Mouse (Mus musculus): ENCODE measurements around the gene Mblac2. TPM values are rescaled to one million over a fixed set of nuclear protein-coding genes. Genes with fewer than 3 reads are reported as not detected.

The Mblac2 gene
- polyA plus RNA-seq, 1 experiment from 2014 or later, result 11.5 TPM

- Histone ChIP-seq H3K9me3 (ENCODE audit: control insufficient read depth, low read length) (no peaks in the 10 kb centered on the region), H3K4me3 (ENCODE audit: low read depth, low read length) (no peak overlapping the region), H3K4me1 (ENCODE audit: control insufficient read depth, insufficient read depth, low read length) (no peaks in the 10 kb centered on the region), H3K36me3 (ENCODE audit: control insufficient read depth, insufficient read depth, low read length) (no peaks in the 10 kb centered on the region), H3K27ac (ENCODE audit: low read depth, low read length) (no peak overlapping the region), H3K9ac (ENCODE audit: low read length) (no peak overlapping the region), H3K4me2 (ENCODE audit: low read depth) (no peak overlapping the region), H3K27me3 (ENCODE audit: control insufficient read depth, insufficient read depth, low read length) (no peaks in the 10 kb centered on the region)
- ATAC-seq (ENCODE audit: insufficient read depth, low FRiP score, low TSS enrichment) (no peak), DNase-seq (ENCODE audit: low spot score) (no peak)
Measured at GRCm38 (mm10) chr13:81754878-81755277, 43.7 kb downstream of the Mblac2 start.

- Histone ChIP-seq H3K9me3 (ENCODE audit: control insufficient read depth, low read length) (no peaks in the 10 kb centered on the region), H3K9ac (ENCODE audit: low read length) (no peak overlapping the region), H3K4me2 (ENCODE audit: low read depth) (no peak overlapping the region), H3K27me3 (ENCODE audit: control insufficient read depth, insufficient read depth, low read length) (no peaks in the 10 kb centered on the region), H3K27ac (ENCODE audit: low read depth, low read length) (no peak overlapping the region), H3K4me3 (ENCODE audit: low read depth, low read length) (no peak overlapping the region), H3K36me3 (ENCODE audit: control insufficient read depth, insufficient read depth, low read length) (no peaks in the 10 kb centered on the region), H3K4me1 (ENCODE audit: control insufficient read depth, insufficient read depth, low read length) (no peaks in the 10 kb centered on the region)
- 92% methylated on average over 1 of the region's 1 CpGs for WGBS
- ATAC-seq (ENCODE audit: insufficient read depth, low FRiP score, low TSS enrichment) (no peak), DNase-seq (ENCODE audit: low spot score) (no peak)
Measured at GRCm38 (mm10) chr13:81755324-81755723, 44.2 kb downstream of the Mblac2 start.

GRCm38 (mm10) chr13:81757058-81757660 lies 46.0 kb downstream of the Mblac2 start:
- no peaks in the 10 kb centered on the region for H3K4me1 ChIP-seq (ENCODE audit: control insufficient read depth, insufficient read depth, low read length)
- H3K4me3 ChIP-seq (ENCODE audit: low read depth, low read length), result no peak overlapping the region
- ATAC-seq (ENCODE audit: insufficient read depth, low FRiP score, low TSS enrichment), result no peak
- H3K9me3 ChIP-seq (ENCODE audit: control insufficient read depth, low read length), result no peaks in the 10 kb centered on the region
- DNase-seq (ENCODE audit: low spot score), result no peak
- H3K36me3 ChIP-seq (ENCODE audit: control insufficient read depth, insufficient read depth, low read length), result no peaks in the 10 kb centered on the region
- H3K4me2 ChIP-seq (ENCODE audit: low read depth), result no peak overlapping the region
- 85% methylated on average over 5 of the region's 5 CpGs for WGBS
- no peaks in the 10 kb centered on the region for H3K27me3 ChIP-seq (ENCODE audit: control insufficient read depth, insufficient read depth, low read length)
- no peak overlapping the region for H3K27ac ChIP-seq (ENCODE audit: low read depth, low read length)
- H3K9ac ChIP-seq (ENCODE audit: low read length), result no peak overlapping the region

- H3K9me3 ChIP-seq (ENCODE audit: control insufficient read depth, low read length), result no peaks in the 10 kb centered on the region
- H3K27ac ChIP-seq (ENCODE audit: low read depth, low read length), result no peak overlapping the region
- H3K9ac ChIP-seq (ENCODE audit: low read length), result no peak overlapping the region
- H3K4me2 ChIP-seq (ENCODE audit: low read depth), result no peak overlapping the region
- no peaks in the 10 kb centered on the region for H3K36me3 ChIP-seq (ENCODE audit: control insufficient read depth, insufficient read depth, low read length)
- no peaks in the 10 kb centered on the region for H3K4me1 ChIP-seq (ENCODE audit: control insufficient read depth, insufficient read depth, low read length)
- 32% methylated on average over 3 of the region's 3 CpGs for whole genome bisulfite sequencing
- no peaks in the 10 kb centered on the region for H3K27me3 ChIP-seq (ENCODE audit: control insufficient read depth, insufficient read depth, low read length)
- H3K4me3 ChIP-seq (ENCODE audit: low read depth, low read length), result no peak overlapping the region
- DNase-seq (ENCODE audit: low spot score) (peak; percentile 36), ATAC-seq (ENCODE audit: insufficient read depth, low FRiP score, low TSS enrichment) (no peak; the same call in 1 of the 2 replicates)
Measured at GRCm38 (mm10) chr13:81760379-81760778, 49.2 kb downstream of the Mblac2 start.

GRCm38 (mm10) chr13:81761566-81762186 lies 50.5 kb downstream of the Mblac2 start:
- Histone ChIP-seq H3K9ac (ENCODE audit: low read length) (no peak overlapping the region), H3K4me1 (ENCODE audit: control insufficient read depth, insufficient read depth, low read length) (no peaks in the 10 kb centered on the region), H3K4me3 (ENCODE audit: low read depth, low read length) (no peak overlapping the region), H3K27ac (ENCODE audit: low read depth, low read length) (no peak overlapping the region), H3K4me2 (ENCODE audit: low read depth) (no peak overlapping the region), H3K27me3 (ENCODE audit: control insufficient read depth, insufficient read depth, low read length) (no peaks in the 10 kb centered on the region), H3K9me3 (ENCODE audit: control insufficient read depth, low read length) (no peaks in the 10 kb centered on the region), H3K36me3 (ENCODE audit: control insufficient read depth, insufficient read depth, low read length) (no peaks in the 10 kb centered on the region)
- WGBS, result 31% methylated on average over 14 of the region's 14 CpGs
- ATAC-seq (ENCODE audit: insufficient read depth, low FRiP score, low TSS enrichment) (no peak), DNase-seq (ENCODE audit: low spot score) (peak; percentile 35)

GRCm38 (mm10) chr13:81764173-81764572 lies 53.0 kb downstream of the Mblac2 start:
- Histone ChIP-seq H3K27ac (ENCODE audit: low read depth, low read length) (no peak overlapping the region), H3K9me3 (ENCODE audit: control insufficient read depth, low read length) (no peaks in the 10 kb centered on the region), H3K36me3 (ENCODE audit: control insufficient read depth, insufficient read depth, low read length) (no peaks in the 10 kb centered on the region), H3K4me3 (ENCODE audit: low read depth, low read length) (no peak overlapping the region), H3K27me3 (ENCODE audit: control insufficient read depth, insufficient read depth, low read length) (no peaks in the 10 kb centered on the region), H3K4me1 (ENCODE audit: control insufficient read depth, insufficient read depth, low read length) (no peaks in the 10 kb centered on the region), H3K4me2 (ENCODE audit: low read depth) (no peak overlapping the region), H3K9ac (ENCODE audit: low read length) (no peak overlapping the region)
- 92% methylated on average over 5 of the region's 5 CpGs for WGBS
- DNase-seq (ENCODE audit: low spot score) (no peak), ATAC-seq (ENCODE audit: insufficient read depth, low FRiP score, low TSS enrichment) (no peak)

GRCm38 (mm10) chr13:81767038-81767659 lies 56.0 kb downstream of the Mblac2 start:
- Histone ChIP-seq H3K4me3 (ENCODE audit: low read depth, low read length) (no peak overlapping the region), H3K36me3 (ENCODE audit: control insufficient read depth, insufficient read depth, low read length) (no peaks in the 10 kb centered on the region), H3K27me3 (ENCODE audit: control insufficient read depth, insufficient read depth, low read length) (no peaks in the 10 kb centered on the region), H3K9me3 (ENCODE audit: control insufficient read depth, low read length) (no peaks in the 10 kb centered on the region), H3K4me2 (ENCODE audit: low read depth) (no peak overlapping the region), H3K4me1 (ENCODE audit: control insufficient read depth, insufficient read depth, low read length) (no peaks in the 10 kb centered on the region), H3K27ac (ENCODE audit: low read depth, low read length) (no peak overlapping the region), H3K9ac (ENCODE audit: low read length) (no peak overlapping the region)
- WGBS, result 82% methylated on average over 7 of the region's 7 CpGs
- DNase-seq (ENCODE audit: low spot score), result peak; percentile 67
- no peak for ATAC-seq (ENCODE audit: insufficient read depth, low FRiP score, low TSS enrichment)

- 81% methylated on average over 3 of the region's 3 CpGs for WGBS
- H3K27me3 ChIP-seq (ENCODE audit: control insufficient read depth, insufficient read depth, low read length), result no peaks in the 10 kb centered on the region
- ATAC-seq (ENCODE audit: insufficient read depth, low FRiP score, low TSS enrichment), result no peak
Measured at GRCm38 (mm10) chr13:81776217-81776616, 65.1 kb downstream of the Mblac2 start.

GRCm38 (mm10) chr13:81782475-81782874 lies 71.3 kb downstream of the Mblac2 start:
- WGBS, result 53% methylated on average over 9 of the region's 9 CpGs
- ATAC-seq (ENCODE audit: insufficient read depth, low FRiP score, low TSS enrichment), result no peak

More at GRCm38 (mm10) chr13:81776217-81776616, 65.1 kb downstream of the Mblac2 start:
- DNase-seq (ENCODE audit: low spot score), result no peak
- Histone ChIP-seq H3K4me2 (ENCODE audit: low read depth) (no peak overlapping the region), H3K4me3 (ENCODE audit: low read depth, low read length) (no peak overlapping the region), H3K27ac (ENCODE audit: low read depth, low read length) (no peak overlapping the region), H3K9ac (ENCODE audit: low read length) (no peak overlapping the region), H3K36me3 (ENCODE audit: control insufficient read depth, insufficient read depth, low read length) (no peaks in the 10 kb centered on the region), H3K9me3 (ENCODE audit: control insufficient read depth, low read length) (no peaks in the 10 kb centered on the region), H3K4me1 (ENCODE audit: control insufficient read depth, insufficient read depth, low read length) (no peaks in the 10 kb centered on the region)

More at GRCm38 (mm10) chr13:81782475-81782874, 71.3 kb downstream of the Mblac2 start:
- Histone ChIP-seq H3K4me1 (ENCODE audit: control insufficient read depth, insufficient read depth, low read length) (peaks cover 8% of the 10 kb centered on the region; the same call in 1 of the 2 replicates), H3K4me3 (ENCODE audit: low read depth, low read length) (peak overlapping the region; percentile 59), H3K27me3 (ENCODE audit: control insufficient read depth, insufficient read depth, low read length) (no peaks in the 10 kb centered on the region), H3K36me3 (ENCODE audit: control insufficient read depth, insufficient read depth, low read length) (no peaks in the 10 kb centered on the region), H3K9me3 (ENCODE audit: control insufficient read depth, low read length) (no peaks in the 10 kb centered on the region), H3K4me2 (ENCODE audit: low read depth) (peak overlapping the region; percentile 59), H3K27ac (ENCODE audit: low read depth, low read length) (peak overlapping the region; percentile 96; the same call in 1 of the 2 replicates), H3K9ac (ENCODE audit: low read length) (peak overlapping the region; percentile 84)
- DNase-seq (ENCODE audit: low spot score), result no peak
